Mouse (Mus musculus): ENCODE measurements around the gene Ubac2.

DNA sequence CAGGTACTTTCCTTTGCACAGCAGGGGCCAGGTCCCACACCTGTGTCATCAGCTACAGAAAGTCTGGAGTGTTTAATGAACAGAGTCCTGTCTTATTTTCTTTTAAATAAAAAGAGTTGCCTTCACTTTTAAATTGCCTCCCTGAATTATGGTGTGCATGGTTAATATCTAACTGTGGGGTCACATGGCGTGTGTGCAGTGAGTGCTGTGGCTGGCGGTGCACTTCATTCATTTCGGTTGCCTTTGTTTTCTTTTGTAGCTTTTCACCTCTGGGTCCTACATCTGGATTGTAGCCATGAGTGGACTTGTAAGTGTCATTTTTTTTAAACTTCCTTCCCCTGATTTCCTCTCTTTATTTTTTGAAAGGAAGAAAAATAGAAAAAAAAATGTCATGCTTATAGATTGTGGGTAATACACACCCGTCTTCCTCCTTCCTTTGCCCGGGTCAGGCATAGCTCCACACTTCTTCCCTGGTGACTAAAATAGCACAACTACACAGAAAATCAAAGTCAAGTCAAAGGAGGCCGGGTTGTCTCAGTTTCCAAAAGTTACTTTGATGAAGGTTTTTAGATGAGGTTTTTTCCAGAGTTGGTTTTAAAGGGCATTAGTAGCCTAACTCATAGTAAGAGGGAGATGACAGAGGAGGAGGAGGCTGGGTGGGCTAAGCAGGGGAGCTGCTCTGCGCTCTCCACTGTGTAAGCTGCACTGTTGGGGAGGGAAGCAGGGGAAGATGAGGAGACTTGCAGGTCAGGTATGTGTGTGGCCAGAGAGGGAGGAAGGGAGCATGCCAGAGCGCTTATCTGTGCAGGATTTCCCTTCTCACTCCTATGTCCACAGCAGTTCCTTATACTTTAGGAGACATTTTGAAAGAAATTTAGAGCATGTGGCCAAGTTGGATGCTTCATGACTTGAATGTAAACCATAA, 104.9 kb downstream of the Ubac2 start:
- TF ChIP-seq CTCF (IDR thresholded peaks at IDR 0.05; ENCODE audit: control insufficient read depth, insufficient read depth, low read length) (no peak), POLR2A (IDR thresholded peaks at IDR 0.05; ENCODE audit: borderline replicate concordance, control insufficient read depth, low read depth, low read length) (no peak)

Data from bone marrow, adult 2 months (tissue).